Mouse (Mus musculus) CH12.LX (cell line): ENCODE measurements around the gene Fthl17b. TPM values are rescaled to one million over a fixed set of nuclear protein-coding genes. Genes with fewer than 3 reads are reported as not detected.

ENCODE experiments used
- polyA plus RNA-seq: library from polyadenylated mRNA; unstranded; fragments of >175 nt; gene quantifications from 2 replicates; pipeline ENCODE4 v1.2.1, GENCODE M21; 2012; ENCODE audit warnings: low read depth; ENCODE audit not compliant: insufficient read length
- total RNA-seq, 2 experiments: library from RNA; depleted of rRNA; stranded (reverse); fragments of 300-350 nt in 1 of 2; fragments of >200 nt in 1 of 2; gene quantifications; 2 replicates each; pipeline ENCODE4 v1.2.3; 2012 to 2014

The Fthl17b gene
- total and polyA plus RNA-seq, 3 experiments: not detected

Other genes with a start within 250 kb of the Fthl17b start
- gene Ssx9, start 214.5 kb downstream of the Fthl17b start, total RNA-seq (2012; rRNA removed): not detected in 2 replicates
- not detected in 2 replicates for gene Ssx9, start 214.5 kb downstream of the Fthl17b start, total RNA-seq (2014; rRNA removed)
- gene Ssx9, start 214.5 kb downstream of the Fthl17b start, polyA plus RNA-seq: not detected in 2 replicates
- not detected in 2 replicates for gene Ssxb5, start 159.3 kb downstream of the Fthl17b start, total RNA-seq (2012; rRNA removed)
- not detected in 2 replicates for gene Ssxb5, start 159.3 kb downstream of the Fthl17b start, total RNA-seq (2014; rRNA removed)
- not detected in 2 replicates for gene Ssxb5, start 159.3 kb downstream of the Fthl17b start, polyA plus RNA-seq
- gene Gm6592, start 119.0 kb downstream of the Fthl17b start, total RNA-seq (2012; rRNA removed): not detected in 2 replicates
- not detected in 2 replicates for gene Gm6592, start 119.0 kb downstream of the Fthl17b start, total RNA-seq (2014; rRNA removed)
- not detected in 2 replicates for gene Gm6592, start 119.0 kb downstream of the Fthl17b start, polyA plus RNA-seq
- 0.38 and 0.51 TPM in 2 replicates for gene Gm5751, start 88.7 kb downstream of the Fthl17b start, total RNA-seq (2012; rRNA removed)
- gene Gm5751, start 88.7 kb downstream of the Fthl17b start, total RNA-seq (2014; rRNA removed): not detected in 2 replicates
- 0.59 TPM in 1 of 2 replicates, not detected in the other for gene Gm5751, start 88.7 kb downstream of the Fthl17b start, polyA plus RNA-seq
- gene B630019K06Rik, start 70.6 kb downstream of the Fthl17b start, total RNA-seq (2012; rRNA removed): not detected in 2 replicates
- 0.08 TPM in 1 of 2 replicates, not detected in the other for gene B630019K06Rik, start 70.6 kb downstream of the Fthl17b start, total RNA-seq (2014; rRNA removed)
- 0.11 TPM in 1 of 2 replicates, not detected in the other for gene B630019K06Rik, start 70.6 kb downstream of the Fthl17b start, polyA plus RNA-seq
- gene Fthl17c, start 13.6 kb upstream of the Fthl17b start, total RNA-seq (2012; rRNA removed): not detected in 2 replicates
- not detected in 2 replicates for gene Fthl17c, start 13.6 kb upstream of the Fthl17b start, total RNA-seq (2014; rRNA removed)
- gene Fthl17c, start 13.6 kb upstream of the Fthl17b start, polyA plus RNA-seq: not detected in 2 replicates
- gene Fthl17d, start 23.8 kb upstream of the Fthl17b start, total RNA-seq (2012; rRNA removed): 0.21 TPM in 1 of 2 replicates, not detected in the other
- gene Fthl17d, start 23.8 kb upstream of the Fthl17b start, total RNA-seq (2014; rRNA removed): not detected in 2 replicates
- not detected in 2 replicates for gene Fthl17d, start 23.8 kb upstream of the Fthl17b start, polyA plus RNA-seq
- gene Fthl17e, start 70.5 kb upstream of the Fthl17b start, total RNA-seq (2012; rRNA removed): not detected in 2 replicates
- gene Fthl17e, start 70.5 kb upstream of the Fthl17b start, total RNA-seq (2014; rRNA removed): not detected in 2 replicates
- gene Fthl17e, start 70.5 kb upstream of the Fthl17b start, polyA plus RNA-seq: not detected in 2 replicates
- gene Fthl17f, start 100.0 kb upstream of the Fthl17b start, total RNA-seq (2012; rRNA removed): not detected in 2 replicates
- gene Fthl17f, start 100.0 kb upstream of the Fthl17b start, total RNA-seq (2014; rRNA removed): not detected in 2 replicates
- not detected in 2 replicates for gene Fthl17f, start 100.0 kb upstream of the Fthl17b start, polyA plus RNA-seq
- gene 4930402K13Rik, start 141.6 kb upstream of the Fthl17b start, total RNA-seq (2012; rRNA removed): not detected in 2 replicates
- gene 4930402K13Rik, start 141.6 kb upstream of the Fthl17b start, total RNA-seq (2014; rRNA removed): not detected in 2 replicates
- gene 4930402K13Rik, start 141.6 kb upstream of the Fthl17b start, polyA plus RNA-seq: not detected in 2 replicates
- gene Lancl3, start 236.9 kb upstream of the Fthl17b start, total RNA-seq (2012; rRNA removed): not detected in 2 replicates
- not detected in 2 replicates for gene Lancl3, start 236.9 kb upstream of the Fthl17b start, total RNA-seq (2014; rRNA removed)
- gene Lancl3, start 236.9 kb upstream of the Fthl17b start, polyA plus RNA-seq: 0.07 TPM in 1 of 2 replicates, not detected in the other